Comparison of ENCODE assay signal across 9 mouse cellular contexts in the genomic region with DNA sequence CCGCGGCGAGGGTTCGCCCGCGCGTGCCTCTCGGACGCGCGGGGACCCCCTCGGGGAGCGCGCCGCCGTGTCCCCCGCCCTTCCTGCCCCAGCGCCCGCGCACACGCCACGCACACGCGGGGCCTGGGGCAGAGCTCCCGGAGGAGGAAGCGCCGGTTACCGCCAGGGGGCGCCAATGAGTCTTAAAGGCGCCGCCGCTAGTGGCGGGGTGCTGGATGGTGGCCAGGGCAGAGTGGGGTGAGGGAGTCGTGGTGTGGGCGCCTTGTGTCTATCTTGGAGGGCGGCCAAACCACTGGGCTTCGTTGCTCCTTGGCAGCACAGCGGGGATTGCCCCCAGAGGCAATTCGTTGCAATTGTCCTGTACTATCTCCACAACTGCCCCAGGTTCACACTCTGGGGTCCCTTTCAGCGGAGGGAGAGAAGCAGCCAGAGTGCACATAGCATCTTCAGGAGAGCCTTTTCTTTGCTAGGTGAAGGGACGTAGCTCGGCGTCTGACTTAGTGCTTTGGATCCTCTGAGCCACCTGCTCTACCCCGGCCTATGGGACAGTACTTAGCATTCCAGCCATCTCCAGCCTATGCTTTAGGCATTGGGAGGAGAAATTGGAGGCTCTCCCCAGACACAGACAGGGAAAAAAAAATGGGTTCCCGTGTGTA. TPM values are rescaled to one million over a fixed set of nuclear protein-coding genes. Genes with fewer than 3 reads are reported as not detected.
DNase-seq lines count a peak whose midpoint lies in the region; ATAC-seq and TF ChIP-seq lines count a peak whose summit lies in the region.
"Had no signal": no experiment of that assay in that cellular context is flagged by ENCODE, and none has a peak within 500 bp of the region (broad histone marks: within the 10 kb centered on the region; RNA-seq: fewer than 3 reads in every experiment).

No protein-coding gene starts in this region.

- H3K36me3 ChIP-seq in CH12.LX (replicated peaks in 1 of 2; ENCODE audit: control insufficient read depth in 1 of 2, insufficient read depth in 1 of 2, low read length in 1 of 2): peaks cover 0 to 10% of the 10 kb centered on the region in 2 experiments
- no peaks in the 10 kb centered on the region for H3K36me3 ChIP-seq in forebrain, embryonic 13.5 days (ENCODE audit: poor library complexity, severe bottlenecking)
- H3K36me3 ChIP-seq in liver, postnatal 0 days (replicated peaks; ENCODE audit: insufficient read depth, low read length): no peaks in the 10 kb centered on the region
- no peaks in the 10 kb centered on the region for H3K36me3 ChIP-seq in neural tube, embryonic 13.5 days

- H3K9ac ChIP-seq in CH12.LX (ENCODE audit: insufficient read depth, low read depth): peak overlapping the region; percentile 75
- H3K9ac ChIP-seq in forebrain, embryonic 13.5 days: peak overlapping the region; percentile 84
- H3K9ac ChIP-seq in liver, postnatal 0 days (replicated peaks): peak overlapping the region; percentile 90
- peak overlapping the region; percentile 82 for H3K9ac ChIP-seq in neural tube, embryonic 13.5 days

- H3K27me3 ChIP-seq in CH12.LX (replicated peaks): peaks cover 1% of the 10 kb centered on the region
- no peaks in the 10 kb centered on the region for H3K27me3 ChIP-seq in forebrain, embryonic 13.5 days
- H3K27me3 ChIP-seq in liver, postnatal 0 days (ENCODE audit: insufficient read depth, low read length): no peaks in the 10 kb centered on the region
- no peaks in the 10 kb centered on the region; the same call in 1 of the 2 replicates for H3K27me3 ChIP-seq in neural tube, embryonic 13.5 days

- WGBS in forebrain, embryonic 13.5 days: 2% methylated on average over 45 of the region's 45 CpGs
- 4% methylated on average over 26 of the region's 45 CpGs for WGBS in liver, postnatal 0 days (ENCODE audit: insufficient replicate concordance)
- 2% methylated on average over 45 of the region's 45 CpGs for WGBS in neural tube, embryonic 13.5 days

- H3K9me3 ChIP-seq in CH12.LX (replicated peaks; ENCODE audit: low read length): no peaks in the 10 kb centered on the region
- no peaks in the 10 kb centered on the region for H3K9me3 ChIP-seq in forebrain, embryonic 13.5 days (replicated peaks)
- no peaks in the 10 kb centered on the region for H3K9me3 ChIP-seq in liver, postnatal 0 days (ENCODE audit: low read length)
- H3K9me3 ChIP-seq in neural tube, embryonic 13.5 days: no peaks in the 10 kb centered on the region

- in situ Hi-C loops in CH12.LX (cut with MboI; ENCODE audit: low pct_ligation_motif_present, low pct_unique_long_range_greater_than_20kb, low sequenced_read_pairs): loop anchor here (5.0 kb wide), 2 partner anchors 128 to 178 kb away; no protein-coding TSS in a partner anchor

- dilution Hi-C loops in CH12.LX (cut with MboI; ENCODE audit: extremely low pct_ligation_motif_present, extremely low pct_unique_long_range_greater_than_20kb, low sequenced_read_pairs): no loop called here

- H3K4me3 ChIP-seq in CH12.LX (replicated peaks in 1 of 3; ENCODE audit: low read depth in 2 of 3, low read length in 2 of 3, poor library complexity in 1 of 3): peak overlapping the region; percentile 65 to 80 (median 72)
- peak overlapping the region; percentile 72 for H3K4me3 ChIP-seq in forebrain, embryonic 13.5 days
- peak overlapping the region; percentile 85 for H3K4me3 ChIP-seq in liver, postnatal 0 days (ENCODE audit: low read depth, low read length)
- H3K4me3 ChIP-seq in neural tube, embryonic 13.5 days: peak overlapping the region; percentile 64

- TF ChIP-seq RAD21 in CH12.LX (IDR thresholded peaks at IDR 0.05; ENCODE audit: low read depth, low read length): no peak; the same call in none of the 2 replicates

- peak overlapping the region; percentile 57 for H3K4me2 ChIP-seq in CH12.LX (ENCODE audit: insufficient read depth, low read depth, poor library complexity, severe bottlenecking)
- peak overlapping the region; percentile 90 for H3K4me2 ChIP-seq in forebrain, embryonic 13.5 days
- H3K4me2 ChIP-seq in liver, postnatal 0 days (ENCODE audit: low read depth, low read length): peak overlapping the region; percentile 99
- H3K4me2 ChIP-seq in neural tube, embryonic 13.5 days: peak overlapping the region; percentile 71

- H3K79me2 ChIP-seq in CH12.LX (replicated peaks; ENCODE audit: control insufficient read depth, extremely low read depth, insufficient read depth, poor library complexity, severe bottlenecking): peaks cover 17% of the 10 kb centered on the region

- intact Hi-C loops in heart, postnatal 10 days (cut with DNase I): loop anchor here (1.0 to 5.0 kb wide), 3 partner anchors 28 to 208 kb away; no protein-coding TSS in a partner anchor

- no peak for TF ChIP-seq EP300 in CH12.LX (IDR thresholded peaks at IDR 0.05; ENCODE audit: low read length)
- no peak for TF ChIP-seq EP300 in liver, postnatal 0 days (IDR thresholded peaks at IDR 0.05; ENCODE audit: low read depth)

- peak; percentile 31 to 81; a peak in 3 of 4 replicates for TF ChIP-seq CTCF in CH12.LX (conservative IDR thresholded peaks at IDR 0.05 in 1 of 2, IDR thresholded peaks at IDR 0.05 in 1 of 2; ENCODE audit: low read depth in 2 of 2, low read length in 2 of 2)
- peak; percentile 92 for TF ChIP-seq CTCF in liver, postnatal 0 days (IDR thresholded peaks at IDR 0.05; ENCODE audit: low read depth)

- peak; percentile 76 for ATAC-seq in forebrain, embryonic 13.5 days
- peak; percentile 83 for ATAC-seq in liver, postnatal 0 days
- ATAC-seq in neural tube, embryonic 13.5 days (ENCODE audit: low read depth): peak; percentile 83

- TF ChIP-seq POLR2A in CH12.LX (IDR thresholded peaks at IDR 0.05; ENCODE audit: low read depth, low read length): no peak

- peak overlapping the region; percentile 20; the same call in 1 of the 2 replicates for H3K27ac ChIP-seq in CH12.LX (ENCODE audit: insufficient read depth, low read depth)
- peak overlapping the region; percentile 86 for H3K27ac ChIP-seq in forebrain, embryonic 13.5 days
- peak overlapping the region; percentile 98 for H3K27ac ChIP-seq in liver, postnatal 0 days (ENCODE audit: low read depth)
- H3K27ac ChIP-seq in neural tube, embryonic 13.5 days (replicated peaks): peak overlapping the region; percentile 92

- peaks cover 10 to 33% of the 10 kb centered on the region in 2 experiments; a peak in 3 of 4 replicates for H3K4me1 ChIP-seq in CH12.LX (ENCODE audit: control insufficient read depth in 1 of 2, insufficient read depth in 2 of 2)
- H3K4me1 ChIP-seq in forebrain, embryonic 13.5 days: peaks cover 47% of the 10 kb centered on the region
- H3K4me1 ChIP-seq in liver, postnatal 0 days (ENCODE audit: insufficient read depth): peaks cover 41% of the 10 kb centered on the region
- H3K4me1 ChIP-seq in neural tube, embryonic 13.5 days (replicated peaks): peaks cover 50% of the 10 kb centered on the region

- DNase-seq in CH12.LX (ENCODE audit: extremely low read depth): peak; percentile 71
- DNase-seq in c-Kit-positive CD71-positive TER-119-positive erythroid progenitor cells, embryonic 14.5 days (ENCODE audit: low spot score): peak; percentile 59
- DNase-seq in heart, postnatal 10 days: peak; percentile 83 to 91
- DNase-seq in layer of hippocampus, adult 11-12 months (ENCODE audit: low spot score): peak; percentile 91
- DNase-seq in liver, postnatal 0 days: peak; percentile 90
- DNase-seq in telencephalon, adult 2 months (ENCODE audit: low read depth, low spot score): peak; percentile 43

TF ChIP-seq in CH12.LX, 34 proteins besides CTCF, POLR2A, EP300 and RAD21 (continues in another document):
- peak; percentile 27; the same call in 1 of the 2 replicates for TF ChIP-seq HCFC1 (IDR thresholded peaks at IDR 0.05; ENCODE audit: low read depth, low read length)

RNA-seq across cellular contexts. Expression of a gene that starts 0.6 kb away (rescaled TPM):
- total RNA-seq in CH12.LX (2012; rRNA removed) (16.0 and 19.2 TPM in 2 replicates), CH12.LX (2014; rRNA removed) (12.8 and 14.0 TPM in 2 replicates)
- 24.3 and 25.1 TPM in 2 replicates for polyA plus RNA-seq in CH12.LX (2012; ENCODE audit: insufficient read length, low read depth)
- 34.5 and 38.7 TPM in 2 replicates for polyA plus RNA-seq in forebrain, embryonic 13.5 days (2015; fragmentation: Nextera tagmentation; extraction: Ambion mirVana)
- 10 to 100 TPM in 1 of 2 experiments, 1 to 10 TPM in 1; 9.6 to 11.2 TPM for total RNA-seq in heart, postnatal 10 days (2021)
- 3.6 TPM in 2 replicates for polyA plus RNA-seq in liver, postnatal 0 days (2015; fragmentation: Nextera tagmentation; extraction: Ambion mirVana)
- 30.9 and 34.0 TPM in 2 replicates for polyA plus RNA-seq in neural tube, embryonic 13.5 days (2015; fragmentation: Nextera tagmentation; extraction: Ambion mirVana)

RNA-seq across cellular contexts. Expression of a gene that starts 38.1 kb away (rescaled TPM):
- 7.1 and 7.9 TPM in 2 replicates for total RNA-seq in CH12.LX (2012; rRNA removed)
- total RNA-seq in CH12.LX (2014; rRNA removed): 5.5 and 12.7 TPM in 2 replicates
- polyA plus RNA-seq in CH12.LX (2012; ENCODE audit: insufficient read length, low read depth): 6.1 and 15.4 TPM in 2 replicates
- 38.7 and 45.2 TPM in 2 replicates for polyA plus RNA-seq in forebrain, embryonic 13.5 days (2015; fragmentation: Nextera tagmentation; extraction: Ambion mirVana)
- total RNA-seq in heart, postnatal 10 days (2021): 10 to 100 TPM in 1 of 2 experiments, 1 to 10 TPM in 1; 9.1 to 10.5 TPM
- polyA plus RNA-seq in liver, postnatal 0 days (2015; fragmentation: Nextera tagmentation; extraction: Ambion mirVana): 4.2 and 4.9 TPM in 2 replicates
- polyA plus RNA-seq in neural tube, embryonic 13.5 days (2015; fragmentation: Nextera tagmentation; extraction: Ambion mirVana): 53.0 and 58.6 TPM in 2 replicates

RNA-seq across cellular contexts. Expression of a gene that starts 38.2 kb away (rescaled TPM):
- total RNA-seq in CH12.LX (2012; rRNA removed) (3.9 and 7.2 TPM in 2 replicates), CH12.LX (2014; rRNA removed) (10.9 and 11.1 TPM in 2 replicates)
- polyA plus RNA-seq in CH12.LX (2012; ENCODE audit: insufficient read length, low read depth): 13.9 and 14.6 TPM in 2 replicates
- polyA plus RNA-seq in forebrain, embryonic 13.5 days (2015; fragmentation: Nextera tagmentation; extraction: Ambion mirVana): 12.4 and 14.3 TPM in 2 replicates
- 1 to 10 TPM; 4.8 to 5.5 TPM for total RNA-seq in heart, postnatal 10 days (2021)
- 5.6 and 5.8 TPM in 2 replicates for polyA plus RNA-seq in liver, postnatal 0 days (2015; fragmentation: Nextera tagmentation; extraction: Ambion mirVana)
- polyA plus RNA-seq in neural tube, embryonic 13.5 days (2015; fragmentation: Nextera tagmentation; extraction: Ambion mirVana): 11.0 and 13.3 TPM in 2 replicates

RNA-seq across cellular contexts. Expression of a gene that starts 52.2 kb away (rescaled TPM):
- total RNA-seq in CH12.LX (2012; rRNA removed) (not detected in 2 replicates), CH12.LX (2014; rRNA removed) (not detected in 2 replicates)
- not detected in 2 replicates for polyA plus RNA-seq in CH12.LX (2012; ENCODE audit: insufficient read length, low read depth)
- not detected in 2 replicates for polyA plus RNA-seq in forebrain, embryonic 13.5 days (2015; fragmentation: Nextera tagmentation; extraction: Ambion mirVana)
- not detected for total RNA-seq in heart, postnatal 10 days (2021)
- polyA plus RNA-seq in liver, postnatal 0 days (2015; fragmentation: Nextera tagmentation; extraction: Ambion mirVana): not detected in 2 replicates
- polyA plus RNA-seq in neural tube, embryonic 13.5 days (2015; fragmentation: Nextera tagmentation; extraction: Ambion mirVana): not detected in 2 replicates
- polyA plus RNA-seq: gonadal fat pad, adult 2 months had no signal

RNA-seq across cellular contexts. Expression of a gene that starts 52.3 kb away (rescaled TPM):
- total RNA-seq in CH12.LX (2012; rRNA removed) (20.9 and 27.4 TPM in 2 replicates), CH12.LX (2014; rRNA removed) (30.0 and 33.6 TPM in 2 replicates)
- polyA plus RNA-seq in CH12.LX (2012; ENCODE audit: insufficient read length, low read depth): 19.6 and 21.1 TPM in 2 replicates
- polyA plus RNA-seq in forebrain, embryonic 13.5 days (2015; fragmentation: Nextera tagmentation; extraction: Ambion mirVana): 48.1 and 54.9 TPM in 2 replicates
- 10 to 100 TPM; 10.6 to 11.7 TPM for total RNA-seq in heart, postnatal 10 days (2021)
- 10.8 and 13.0 TPM in 2 replicates for polyA plus RNA-seq in liver, postnatal 0 days (2015; fragmentation: Nextera tagmentation; extraction: Ambion mirVana)
- 50.3 and 50.8 TPM in 2 replicates for polyA plus RNA-seq in neural tube, embryonic 13.5 days (2015; fragmentation: Nextera tagmentation; extraction: Ambion mirVana)

Comparison
In these comparisons a context has a peak if more than half of its experiments do, and no peak if none do; other contexts are left out.
1. Peak in every context shown above with its lines: DNase-seq, ATAC-seq, H3K4me3 ChIP-seq and H3K27ac ChIP-seq.
2. H3K27ac ChIP-seq: peak in every context shown above with its lines; median percentile 98 in liver, postnatal 0 days; 92 in neural tube, embryonic 13.5 days; 86 in forebrain, embryonic 13.5 days; 20 in CH12.LX.